Mouse (Mus musculus) stomach, embryonic 14.5 days (tissue): ENCODE data around the gene Abo. TPM values are rescaled to one million over a fixed set of nuclear protein-coding genes. Genes with fewer than 3 reads are reported as not detected.
"Not testable (repeated sequence)": the region's sequence is repeated elsewhere in the genome, so short reads cannot be mapped to it uniquely, and the experiment has no call there.

Experiments
- ATAC-seq: fragments of 200-750 bp; cut with Nextera tagmentation; 2 replicates; pipeline ENCODE4 v1.8.0; 2017; ENCODE audit warnings: low read depth, moderate TSS enrichment; ENCODE audit not compliant: insufficient number of reproducible peaks, insufficient read depth, low FRiP score
- H3K27ac ChIP-seq: fragments of 300-500 bp; sonication (generic); 2 replicates; pipeline ENCODE4 v1.5.1; 2014; ENCODE audit warnings: mild to moderate bottlenecking, low read length, moderate library complexity, mixed read lengths
- H3K27me3 ChIP-seq: fragments of 300-500 bp; sonication (generic); 2 replicates; pipeline ENCODE4 v1.6.1; 2014; ENCODE audit warnings: low read length, control low read depth, mixed read lengths; ENCODE audit not compliant: control insufficient read depth, insufficient read depth
- H3K36me3 ChIP-seq: fragments of 300-500 bp; sonication (generic); 2 replicates; pipeline ENCODE4 v1.6.1; 2014; ENCODE audit warnings: mild to moderate bottlenecking, control low read depth, low read length, moderate library complexity, mixed read lengths; ENCODE audit not compliant: control insufficient read depth, insufficient read depth
- H3K4me1 ChIP-seq: fragments of 300-500 bp; sonication (generic); 2 replicates; pipeline ENCODE4 v1.6.1; 2014; ENCODE audit warnings: low read length, control low read depth, mixed read lengths; ENCODE audit not compliant: control insufficient read depth, insufficient read depth
- H3K4me2 ChIP-seq: fragments of 300-500 bp; sonication (generic); replicated peaks from 2 replicates; pipeline ENCODE4 v1.6.1; 2014; ENCODE audit warnings: low read depth, low read length, control low read depth
- H3K4me3 ChIP-seq: fragments of 300-500 bp; sonication (generic); 2 replicates; pipeline ENCODE4 v1.5.1; 2014; ENCODE audit warnings: low read depth, low read length, control low read depth
- H3K9ac ChIP-seq: fragments of 300-500 bp; sonication (generic); replicated peaks from 2 replicates; pipeline ENCODE4 v1.6.1; 2014; ENCODE audit warnings: low read depth, mild to moderate bottlenecking, control low read depth, low read length, moderate library complexity, mixed read lengths
- H3K9me3 ChIP-seq: fragments of 300-500 bp; sonication (generic); 2 replicates; pipeline ENCODE4 v1.6.1; 2016; ENCODE audit warnings: low read depth, low read length, control low read depth; ENCODE audit not compliant: control insufficient read depth
- WGBS: fragments of 180-500 bp; shearing (Covaris S2); extraction: QIAGEN DNeasy Blood & Tissue Kit; methylation state at CpG from one replicate; pipeline ENCODE4 v1.1.7; 2014; 5-methylcytosine and 5-hydroxymethylcytosine counted together
- polyA plus RNA-seq: library from polyadenylated mRNA; unstranded; fragments of >200 nt; fragmentation: Nextera tagmentation; extraction: Ambion mirVana; gene quantifications from 2 replicates; pipeline ENCODE4 v1.2.1, GENCODE M21; 2014

Gene Abo
- polyA plus RNA-seq, 1 experiment from 2014 or later = not detected

DNA sequence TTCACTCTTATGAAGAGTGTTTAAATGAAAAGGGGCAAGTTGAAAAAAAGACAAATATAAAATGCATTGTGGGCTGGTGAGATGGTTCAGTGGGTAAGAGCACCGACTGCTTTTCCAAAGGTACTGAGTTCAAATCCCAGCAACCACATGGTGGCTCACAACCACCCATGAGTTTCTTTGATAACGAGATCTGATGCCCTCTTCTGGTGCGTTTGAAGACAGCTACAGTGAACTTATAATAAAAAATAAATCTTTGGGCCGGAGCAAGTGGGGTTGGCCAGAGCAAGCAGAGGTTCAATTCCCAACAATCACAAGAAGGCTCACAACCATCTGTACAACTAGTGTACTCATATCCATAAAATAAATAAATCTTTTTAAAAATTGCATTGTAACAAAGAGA lies 31.1 kb upstream of the Abo start:
- no peaks in the 10 kb centered on the region for H3K9me3 ChIP-seq
- H3K27ac ChIP-seq = no peak overlapping the region
- ATAC-seq = no peak
- H3K4me2 ChIP-seq = no peak overlapping the region
- H3K9ac ChIP-seq = no peak overlapping the region
- no peaks in the 10 kb centered on the region for H3K4me1 ChIP-seq
- H3K27me3 ChIP-seq = no peaks in the 10 kb centered on the region
- H3K36me3 ChIP-seq = peaks cover 66% of the 10 kb centered on the region
- 92% methylated on average over 4 of the region's 4 CpGs for WGBS
- H3K4me3 ChIP-seq = no peak overlapping the region

DNA sequence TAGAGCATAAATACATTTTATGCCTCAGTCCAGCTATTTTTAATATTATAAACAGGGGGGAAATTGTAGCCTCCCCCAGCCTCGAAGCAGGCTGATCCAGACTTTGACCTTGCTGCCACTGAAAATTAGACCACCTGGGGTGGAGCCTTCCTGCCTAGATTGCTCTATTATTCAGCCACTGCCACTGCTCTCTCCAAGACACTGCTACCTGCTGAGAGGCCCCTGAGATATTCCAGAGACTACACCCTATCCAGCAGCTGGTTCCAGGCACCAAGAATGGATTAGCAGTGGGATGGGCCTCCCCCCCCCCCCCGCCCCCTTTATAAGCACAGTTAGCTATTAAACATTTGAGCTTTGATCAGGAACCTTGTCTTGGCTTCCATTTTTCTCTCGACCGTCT lies 21.4 kb upstream of the Abo start:
- H3K4me1 ChIP-seq, H3K27ac ChIP-seq, H3K9me3 ChIP-seq, H3K4me3 ChIP-seq, H3K9ac ChIP-seq, H3K4me2 ChIP-seq, ATAC-seq, H3K27me3 ChIP-seq: not testable (repeated sequence)
- H3K36me3 ChIP-seq = peaks cover 14% of the 10 kb centered on the region; the same call in 1 of the 2 replicates
- 81% methylated on average over 4 of the region's 4 CpGs for WGBS

DNA sequence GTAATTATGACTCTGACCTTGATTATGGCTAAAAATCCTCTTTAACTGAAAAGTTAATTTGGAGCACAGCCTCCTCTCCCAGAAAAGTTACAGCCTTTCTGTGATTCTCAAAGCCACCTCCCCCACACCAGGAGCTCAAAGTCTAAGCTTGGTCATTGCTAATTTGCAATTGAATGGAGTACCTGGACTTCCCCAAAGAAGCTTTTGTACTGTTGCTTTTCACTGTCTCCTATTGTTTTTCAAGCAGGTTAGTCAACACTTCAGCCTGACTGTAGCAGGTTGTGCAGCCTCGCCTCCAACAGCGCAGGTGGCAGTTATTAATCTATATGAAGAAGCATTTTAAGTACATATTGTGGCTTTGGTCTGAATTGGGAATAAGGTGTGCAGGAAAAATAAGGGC lies 20.8 kb upstream of the Abo start:
- not testable (repeated sequence) for H3K9ac ChIP-seq, H3K4me3 ChIP-seq, H3K9me3 ChIP-seq, H3K27ac ChIP-seq, H3K4me1 ChIP-seq, H3K4me2 ChIP-seq, ATAC-seq, H3K27me3 ChIP-seq
- H3K36me3 ChIP-seq = peaks cover 10% of the 10 kb centered on the region; the same call in 1 of the 2 replicates
- 77% methylated on average over 2 of the region's 2 CpGs for WGBS

DNA sequence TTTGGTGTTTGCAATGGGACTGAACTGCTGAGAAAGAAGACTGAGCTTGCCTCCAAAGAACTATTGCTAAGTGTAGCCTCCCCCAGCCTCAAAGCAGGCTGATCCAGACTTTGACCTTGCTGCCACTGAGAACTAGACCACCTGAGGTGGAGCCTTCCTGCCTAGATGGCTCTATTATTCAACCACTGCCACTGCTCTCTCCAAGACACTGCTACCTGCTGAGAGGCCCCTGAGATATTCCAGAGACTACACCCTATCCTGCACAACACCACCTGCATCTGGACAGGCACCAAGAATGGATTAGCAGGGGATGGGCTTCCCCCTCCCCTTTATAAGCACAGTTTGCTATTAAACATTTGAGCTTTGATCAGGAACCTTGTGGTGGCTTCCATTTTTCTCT lies 13.8 kb upstream of the Abo start:
- peaks cover 3% of the 10 kb centered on the region; the same call in 1 of the 2 replicates for H3K9me3 ChIP-seq
- ATAC-seq = no peak
- H3K36me3 ChIP-seq = no peaks in the 10 kb centered on the region

DNA sequence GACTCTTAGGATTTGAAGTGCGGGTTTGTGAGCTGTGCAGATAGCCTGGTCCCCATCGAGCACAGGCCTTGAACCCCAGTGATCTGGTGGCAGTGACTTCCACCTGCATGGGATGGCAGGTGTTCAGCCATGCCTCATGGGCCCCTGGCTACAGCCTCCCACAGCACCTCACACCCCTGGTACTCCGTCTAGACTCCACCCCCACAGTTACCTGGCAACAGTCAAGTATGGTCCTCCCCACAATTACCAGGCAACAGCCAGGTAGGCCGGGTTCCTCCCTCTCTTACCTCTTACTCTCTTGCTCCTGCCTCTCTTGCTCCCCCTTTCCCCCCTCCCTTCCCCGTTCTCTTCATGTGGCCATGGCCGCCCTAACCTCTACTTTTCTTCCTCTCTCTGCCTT lies 5.9 kb upstream of the Abo start:
- ATAC-seq = no peak
- H3K4me2 ChIP-seq = no peak overlapping the region
- no peaks in the 10 kb centered on the region for H3K4me1 ChIP-seq
- H3K36me3 ChIP-seq = no peaks in the 10 kb centered on the region
- H3K4me3 ChIP-seq = no peak overlapping the region
- H3K9me3 ChIP-seq = no peaks in the 10 kb centered on the region
- H3K27me3 ChIP-seq = no peaks in the 10 kb centered on the region
- no peak overlapping the region for H3K9ac ChIP-seq
- no peak overlapping the region for H3K27ac ChIP-seq
- WGBS = 59% methylated on average over 6 of the region's 6 CpGs

More for the DNA sequence above, 13.8 kb upstream of the Abo start:
- no peak overlapping the region for H3K4me3 ChIP-seq
- H3K4me1 ChIP-seq = no peaks in the 10 kb centered on the region
- no peaks in the 10 kb centered on the region for H3K27me3 ChIP-seq
- no peak overlapping the region for H3K27ac ChIP-seq
- H3K4me2 ChIP-seq = no peak overlapping the region
- H3K9ac ChIP-seq = no peak overlapping the region

DNA sequence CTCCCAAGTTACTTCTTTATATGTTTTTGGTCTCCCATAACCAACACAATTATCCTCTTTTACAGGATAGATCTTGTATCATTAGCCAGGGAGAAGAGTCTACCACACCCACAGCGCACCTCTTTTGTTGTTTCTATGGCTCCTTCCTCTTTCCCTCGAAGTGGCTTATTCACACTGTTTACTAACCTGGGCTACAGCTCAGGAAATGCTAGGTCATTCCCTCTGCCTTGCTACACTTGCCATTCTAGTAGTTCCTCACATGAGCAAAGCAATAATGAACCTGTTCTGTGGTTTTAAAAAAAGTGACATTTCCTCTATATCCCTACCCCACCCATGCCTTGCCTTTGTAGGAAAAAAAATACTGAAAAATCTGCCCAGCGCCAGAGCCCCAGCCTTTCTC lies 1.9 kb downstream of the Abo start:
- no peak overlapping the region for H3K9ac ChIP-seq
- 66% methylated on average over 3 of the region's 3 CpGs for WGBS
- ATAC-seq = no peak
- H3K4me1 ChIP-seq = no peaks in the 10 kb centered on the region
- H3K36me3 ChIP-seq = no peaks in the 10 kb centered on the region
- no peak overlapping the region for H3K4me2 ChIP-seq
- no peaks in the 10 kb centered on the region for H3K9me3 ChIP-seq
- H3K4me3 ChIP-seq = no peak overlapping the region
- H3K27me3 ChIP-seq = no peaks in the 10 kb centered on the region
- H3K27ac ChIP-seq = no peak overlapping the region

DNA sequence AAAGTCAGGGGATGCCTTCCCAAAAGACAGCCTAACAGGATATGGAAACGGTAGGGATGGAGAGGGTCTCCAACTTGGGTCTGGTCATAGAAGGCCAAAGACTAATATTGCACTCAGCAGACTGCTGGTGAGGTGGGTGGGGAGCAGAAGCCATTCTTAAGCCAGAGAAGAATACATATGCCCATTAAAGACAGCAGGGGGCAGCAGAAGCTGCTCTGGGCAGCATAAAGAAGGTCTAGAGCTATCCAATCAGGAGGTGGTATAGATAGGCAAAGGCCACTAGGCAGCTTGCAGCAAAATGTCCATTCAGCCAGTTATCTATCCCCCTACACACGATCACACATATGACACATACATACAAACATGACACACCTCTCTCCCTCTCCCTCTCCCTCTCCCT lies 17.1 kb downstream of the Abo start:
- H3K36me3 ChIP-seq = no peaks in the 10 kb centered on the region
- H3K27me3 ChIP-seq = no peaks in the 10 kb centered on the region
- no peak overlapping the region for H3K4me2 ChIP-seq
- ATAC-seq = no peak
- H3K9me3 ChIP-seq = no peaks in the 10 kb centered on the region
- H3K27ac ChIP-seq = no peak overlapping the region
- WGBS = 53% methylated on average over 2 of the region's 2 CpGs
- H3K4me3 ChIP-seq = no peak overlapping the region
- no peak overlapping the region for H3K9ac ChIP-seq
- H3K4me1 ChIP-seq = no peaks in the 10 kb centered on the region

DNA sequence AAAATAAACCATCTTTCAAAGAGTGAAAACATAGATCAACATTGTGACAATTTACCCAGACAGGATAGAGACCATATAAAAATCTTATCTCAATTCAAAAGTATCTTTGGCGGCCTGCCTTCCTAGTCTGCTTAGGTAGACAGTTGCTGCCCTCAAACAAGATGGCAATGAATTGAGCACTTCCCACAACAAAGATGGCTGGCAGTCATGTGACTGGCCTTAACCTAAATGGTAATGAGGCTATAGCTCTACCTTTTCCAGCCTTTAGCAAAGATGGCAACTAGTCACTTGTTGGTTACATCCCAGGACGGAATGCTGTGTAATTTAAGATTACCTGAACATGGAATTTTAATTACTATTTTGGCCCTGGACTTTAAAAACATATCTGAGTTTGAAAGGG lies 32.3 kb downstream of the Abo start:
- 85% methylated on average over 2 of the region's 2 CpGs for WGBS
- Histone ChIP-seq H3K27ac (no peak overlapping the region), H3K4me3 (no peak overlapping the region), H3K9ac (no peak overlapping the region), H3K27me3 (no peaks in the 10 kb centered on the region), H3K9me3 (no peaks in the 10 kb centered on the region), H3K36me3 (no peaks in the 10 kb centered on the region), H3K4me1 (no peaks in the 10 kb centered on the region), H3K4me2 (no peak overlapping the region)
- ATAC-seq = no peak

DNA sequence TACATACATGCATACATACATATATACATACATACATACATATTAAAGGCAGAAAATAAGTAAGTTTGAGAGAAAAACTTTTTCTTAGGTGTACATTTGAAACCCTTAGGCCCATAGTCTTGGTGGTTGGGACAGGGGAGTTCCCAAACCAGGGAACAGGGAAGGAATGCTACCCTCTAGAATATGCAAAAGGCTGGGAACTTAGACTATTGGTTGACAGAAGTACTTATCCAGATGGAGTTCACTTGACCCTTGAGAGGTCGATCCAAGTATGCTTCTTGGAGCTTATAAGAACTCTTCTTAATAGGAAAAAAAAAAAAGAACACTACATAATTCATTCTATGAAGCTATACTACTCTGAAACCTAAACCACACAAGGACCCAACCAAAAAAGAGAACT lies 36.7 kb downstream of the Abo start:
- ATAC-seq = no peak
- Histone ChIP-seq H3K27ac (no peak overlapping the region), H3K27me3 (no peaks in the 10 kb centered on the region), H3K9me3 (no peaks in the 10 kb centered on the region), H3K4me2 (no peak overlapping the region), H3K9ac (no peak overlapping the region), H3K36me3 (no peaks in the 10 kb centered on the region), H3K4me3 (no peak overlapping the region), H3K4me1 (no peaks in the 10 kb centered on the region)
- WGBS = 88% methylated on average over 1 of the region's 1 CpGs
